Mouse (Mus musculus) hindbrain, embryonic 10.5 days (tissue): ENCODE results near the gene Zfp111. TPM values are rescaled to one million over a fixed set of nuclear protein-coding genes. Genes with fewer than 3 reads are reported as not detected.

ENCODE experiments used
- DNase-seq: peaks from one replicate; pipeline ENCODE4 v3.0.0-alpha.2; 2017; ENCODE audit warnings: low spot score
- H3K27ac ChIP-seq: fragments of 300-500 bp; sonication (generic); 2 replicates; pipeline ENCODE4 v1.5.1; 2016; ENCODE audit warnings: mild to moderate bottlenecking, moderate library complexity
- H3K27me3 ChIP-seq: fragments of 300-500 bp; sonication (generic); 2 replicates; pipeline ENCODE4 v1.6.1; 2016; ENCODE audit warnings: mild to moderate bottlenecking; ENCODE audit not compliant: poor library complexity, insufficient read depth, severe bottlenecking
- H3K36me3 ChIP-seq: fragments of 300-500 bp; sonication (generic); 2 replicates; pipeline ENCODE4 v1.6.1; 2016; ENCODE audit warnings: mild to moderate bottlenecking, moderate library complexity
- H3K4me1 ChIP-seq: fragments of 300-500 bp; sonication (generic); replicated peaks from 2 replicates; pipeline ENCODE4 v1.6.1; 2016; ENCODE audit warnings: mild to moderate bottlenecking
- H3K4me3 ChIP-seq: fragments of 300-500 bp; sonication (generic); 2 replicates; pipeline ENCODE4 v1.5.1; 2016; ENCODE audit warnings: mild to moderate bottlenecking, moderate library complexity
- H3K9me3 ChIP-seq: fragments of 300-500 bp; sonication (generic); 2 replicates; pipeline ENCODE4 v1.6.1; 2016; ENCODE audit warnings: mild to moderate bottlenecking, moderate library complexity
- WGBS: fragments of 180-500 bp; shearing (Covaris S2); methylation state at CpG from one replicate; pipeline ENCODE4 v1.1.7; 2016; 5-methylcytosine and 5-hydroxymethylcytosine counted together
- polyA plus RNA-seq: library from polyadenylated mRNA; unstranded; fragments of >200 nt; fragmentation: Nextera tagmentation; extraction: Ambion mirVana; gene quantifications from 2 replicates; pipeline ENCODE4 v1.2.1, GENCODE M21; 2016

The Zfp111 gene
- 9.2 and 10.5 TPM in 2 replicates for polyA plus RNA-seq

- 80% methylated on average over 5 of the region's 5 CpGs for WGBS
- no peak for DNase-seq
Measured at GRCm38 (mm10) chr7:24211343-24211742, at the start of gene Zfp111. Zfp111 (minus strand) TSS chr7:24211443.

GRCm38 (mm10) chr7:24260000-24260312 lies 48.7 kb upstream of the Zfp111 start:
- no peaks in the 10 kb centered on the region for H3K9me3 ChIP-seq
- no peaks in the 10 kb centered on the region for H3K27me3 ChIP-seq
- peaks cover 26% of the 10 kb centered on the region for H3K36me3 ChIP-seq
- DNase-seq, result no peak
- 93% methylated on average over 4 of the region's 4 CpGs for WGBS
- no peak overlapping the region for H3K27ac ChIP-seq
- H3K4me1 ChIP-seq, result peaks cover 5% of the 10 kb centered on the region
- no peak overlapping the region for H3K4me3 ChIP-seq

More at GRCm38 (mm10) chr7:24211343-24211742, at the start of gene Zfp111:
- H3K4me1 ChIP-seq, result peaks cover 8% of the 10 kb centered on the region
- H3K36me3 ChIP-seq, result peaks cover under 1% of the 10 kb centered on the region
- no peak within 1 kb of the TSS for H3K27ac ChIP-seq
- H3K4me3 ChIP-seq, result no peak within 1 kb of the TSS
- H3K9me3 ChIP-seq, result 0 out of 2 replicates have a peak, but pooled peaks cover 2% of the 10 kb centered on the region
- H3K27me3 ChIP-seq, result no peaks in the 10 kb centered on the region

GRCm38 (mm10) chr7:24259306-24259999 lies 48.2 kb upstream of the Zfp111 start:
- no peak overlapping the region for H3K4me3 ChIP-seq
- H3K9me3 ChIP-seq, result no peaks in the 10 kb centered on the region
- peaks cover 9% of the 10 kb centered on the region for H3K4me1 ChIP-seq
- H3K36me3 ChIP-seq, result peaks cover 26% of the 10 kb centered on the region
- H3K27me3 ChIP-seq, result no peaks in the 10 kb centered on the region
- WGBS, result 93% methylated on average over 13 of the region's 13 CpGs
- no peak for DNase-seq
- H3K27ac ChIP-seq, result no peak overlapping the region

- Histone ChIP-seq H3K9me3 (no peaks in the 10 kb centered on the region), H3K27ac (peak within 1 kb of the TSS; percentile 77), H3K4me1 (peaks cover 9% of the 10 kb centered on the region), H3K4me3 (peak within 1 kb of the TSS; percentile 58), H3K36me3 (peaks cover 4% of the 10 kb centered on the region; the same call in 1 of the 2 replicates), H3K27me3 (no peaks in the 10 kb centered on the region)
- 22% methylated on average over 21 of the region's 21 CpGs for WGBS
- DNase-seq, result peak; percentile 78
Measured at GRCm38 (mm10) chr7:24254633-24255474, 43.6 kb upstream of the Zfp111 start, which contains the start of gene Zfp108. Zfp108 (plus strand) TSS chr7:24254794.

GRCm38 (mm10) chr7:24253779-24254615 lies 42.8 kb upstream of the Zfp111 start:
- peak overlapping the region; percentile 58 for H3K4me3 ChIP-seq
- no peaks in the 10 kb centered on the region for H3K9me3 ChIP-seq
- WGBS, result 61% methylated on average over 9 of the region's 9 CpGs
- no peaks in the 10 kb centered on the region for H3K27me3 ChIP-seq
- H3K27ac ChIP-seq, result peak overlapping the region; percentile 40; the same call in 1 of the 2 replicates
- H3K4me1 ChIP-seq, result peaks cover 9% of the 10 kb centered on the region
- DNase-seq, result no peak
- no peaks in the 10 kb centered on the region for H3K36me3 ChIP-seq

- Histone ChIP-seq H3K9me3 (no peaks in the 10 kb centered on the region), H3K36me3 (peaks cover 25% of the 10 kb centered on the region), H3K27me3 (no peaks in the 10 kb centered on the region), H3K4me3 (peak within 1 kb of the TSS; percentile 79), H3K27ac (peak within 1 kb of the TSS; percentile 88), H3K4me1 (peaks cover 10% of the 10 kb centered on the region)
- peak; percentile 68 for DNase-seq
- 7% methylated on average over 28 of the region's 28 CpGs for WGBS
Measured at GRCm38 (mm10) chr7:24237040-24237791, 26.0 kb upstream of the Zfp111 start, which contains the start of gene Zfp109. Zfp109 (minus strand) TSS chr7:24237560.

- Histone ChIP-seq H3K9me3 (no peaks in the 10 kb centered on the region), H3K4me1 (peaks cover 8% of the 10 kb centered on the region), H3K4me3 (no peak overlapping the region), H3K27me3 (no peaks in the 10 kb centered on the region), H3K36me3 (peaks cover 11% of the 10 kb centered on the region), H3K27ac (no peak overlapping the region)
- whole genome bisulfite sequencing, result 74% methylated on average over 2 of the region's 2 CpGs
- DNase-seq, result no peak
Measured at GRCm38 (mm10) chr7:24210296-24210695, 947 bp downstream of the Zfp111 start.

GRCm38 (mm10) chr7:24208282-24208886 lies 2.9 kb downstream of the Zfp111 start:
- 58% methylated on average over 7 of the region's 7 CpGs for WGBS

GRCm38 (mm10) chr7:24207488-24208261 lies 3.6 kb downstream of the Zfp111 start:
- 19% methylated on average over 24 of the region's 24 CpGs for WGBS
- peaks cover 8% of the 10 kb centered on the region for H3K4me1 ChIP-seq
- peak; percentile 72 for DNase-seq
- no peaks in the 10 kb centered on the region for H3K27me3 ChIP-seq
- peaks cover 37% of the 10 kb centered on the region for H3K36me3 ChIP-seq
- H3K9me3 ChIP-seq, result no peaks in the 10 kb centered on the region
- peak overlapping the region; percentile 67 for H3K4me3 ChIP-seq
- H3K27ac ChIP-seq, result peak overlapping the region; percentile 94

More at GRCm38 (mm10) chr7:24208282-24208886, 2.9 kb downstream of the Zfp111 start:
- Histone ChIP-seq H3K4me1 (peaks cover 8% of the 10 kb centered on the region), H3K36me3 (peaks cover 30% of the 10 kb centered on the region), H3K9me3 (no peaks in the 10 kb centered on the region), H3K4me3 (peak overlapping the region; percentile 67), H3K27me3 (no peaks in the 10 kb centered on the region), H3K27ac (peak overlapping the region; percentile 94; the same call in 1 of the 2 replicates)
- no peak for DNase-seq

- Histone ChIP-seq H3K4me3 (no peak overlapping the region), H3K27me3 (no peaks in the 10 kb centered on the region), H3K36me3 (peaks cover 84% of the 10 kb centered on the region), H3K9me3 (peaks cover 48% of the 10 kb centered on the region), H3K4me1 (no peaks in the 10 kb centered on the region), H3K27ac (no peak overlapping the region)
- 95% methylated on average over 4 of the region's 4 CpGs for WGBS
- no peak for DNase-seq
Measured at GRCm38 (mm10) chr7:24196961-24197360, 14.3 kb downstream of the Zfp111 start.

GRCm38 (mm10) chr7:24193157-24193556 lies 18.1 kb downstream of the Zfp111 start:
- 96% methylated on average over 3 of the region's 3 CpGs for WGBS
- peaks cover 46% of the 10 kb centered on the region for H3K36me3 ChIP-seq
- DNase-seq, result no peak
- no peak overlapping the region for H3K4me3 ChIP-seq
- H3K27ac ChIP-seq, result no peak overlapping the region
- H3K27me3 ChIP-seq, result no peaks in the 10 kb centered on the region
- H3K4me1 ChIP-seq, result no peaks in the 10 kb centered on the region
- H3K9me3 ChIP-seq, result peaks cover 32% of the 10 kb centered on the region
